Mouse (Mus musculus): Measurements from ENCODE around the gene Acbd3.
A peak's percentile ranks its signal among the peaks of the same experiment; 100 is the strongest.

Gene Acbd3

GRCm38 (mm10) chr1:180791821-180792480, 66.1 kb downstream of the Acbd3 start:
- DNase-seq, result no peak

GRCm38 (mm10) chr1:180792814-180793213, 67.0 kb downstream of the Acbd3 start:
- no peak for DNase-seq

GRCm38 (mm10) chr1:180793445-180794117, 67.7 kb downstream of the Acbd3 start:
- DNase-seq, result peak; percentile 51

- peak; percentile 30 for DNase-seq
These were observed 68.3 kb downstream of the Acbd3 start for GRCm38 (mm10) chr1:180794170-180794569.

DNA sequence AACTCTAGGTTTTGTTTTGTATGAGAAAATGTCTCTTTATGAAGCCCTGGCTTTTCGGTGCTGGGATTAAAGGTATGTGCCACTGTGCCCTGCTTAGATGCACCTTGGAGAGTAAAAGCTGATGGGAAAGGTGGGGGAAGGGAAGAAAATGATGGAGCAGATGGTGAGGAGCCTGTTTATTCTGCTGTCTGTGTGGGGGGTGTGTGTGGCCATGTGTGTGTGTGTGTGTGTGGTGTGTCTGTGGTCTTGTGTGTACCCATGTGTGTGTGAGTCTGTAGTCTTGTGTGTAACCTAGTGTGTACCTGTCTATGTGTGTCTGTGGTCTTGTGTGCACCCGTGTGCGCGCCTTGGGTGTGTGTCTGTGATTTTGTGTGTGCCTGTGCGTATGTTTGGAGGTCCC, 72.8 kb downstream of the Acbd3 start:
- no peak for DNase-seq

DNA sequence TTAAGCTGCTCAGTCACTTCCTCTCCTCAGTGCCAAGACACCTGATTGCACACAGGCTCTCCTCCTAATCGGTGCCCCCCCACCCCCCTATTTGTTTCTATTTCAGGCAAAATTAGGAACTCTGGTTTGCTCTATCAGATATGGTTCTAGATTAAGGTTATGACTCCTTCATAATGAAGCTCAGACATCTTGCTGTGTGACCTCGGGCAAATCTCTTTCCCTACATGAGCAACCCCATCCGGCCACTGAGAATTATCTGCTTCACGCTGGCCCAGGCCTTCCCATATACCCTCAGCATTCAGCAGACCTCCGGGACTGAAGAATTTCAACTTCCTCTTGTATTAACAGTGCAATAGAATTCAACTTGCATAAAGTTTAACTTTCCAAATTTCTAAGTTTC, 73.4 kb downstream of the Acbd3 start:
- DNase-seq, result no peak

DNA sequence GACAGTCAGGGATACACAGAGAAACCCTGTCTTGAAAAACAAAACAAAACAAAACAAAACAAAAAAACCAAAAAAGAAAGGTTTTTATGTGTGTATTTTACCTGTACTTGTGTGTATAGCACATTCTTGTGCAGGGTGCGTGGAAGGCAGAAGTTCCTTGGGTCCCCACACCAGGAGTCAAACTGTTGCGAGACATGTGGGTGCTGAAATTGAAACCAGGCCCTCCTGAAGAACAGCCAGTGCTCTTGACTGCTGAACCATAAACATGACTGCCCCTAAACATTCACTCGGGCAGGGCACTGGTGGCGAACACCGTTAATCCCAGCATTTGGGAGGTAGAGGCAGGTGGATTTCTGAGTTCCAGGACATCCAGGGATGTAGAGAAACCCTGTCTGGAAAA, 74.2 kb downstream of the Acbd3 start:
- no peak for DNase-seq

DNA sequence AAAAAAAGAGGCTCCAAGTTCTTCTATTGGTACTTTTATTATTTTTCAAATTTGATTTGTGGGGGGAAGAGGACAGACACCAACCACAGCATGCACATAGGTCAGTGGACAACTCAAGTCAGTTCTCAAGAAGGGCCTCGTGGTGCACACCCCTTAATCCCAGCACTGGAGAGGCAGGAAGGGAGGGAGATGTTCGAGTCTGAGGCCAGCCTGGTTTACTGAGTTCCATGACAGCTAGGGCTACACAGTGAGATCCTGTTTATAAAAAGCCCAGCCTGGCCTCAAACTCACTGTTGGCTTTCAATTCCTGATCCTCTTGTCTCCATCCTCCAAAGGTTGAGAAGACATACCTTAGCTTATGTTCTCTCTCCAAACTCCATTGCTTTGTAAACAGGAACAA, 75.0 kb downstream of the Acbd3 start:
- no peak for DNase-seq

DNA sequence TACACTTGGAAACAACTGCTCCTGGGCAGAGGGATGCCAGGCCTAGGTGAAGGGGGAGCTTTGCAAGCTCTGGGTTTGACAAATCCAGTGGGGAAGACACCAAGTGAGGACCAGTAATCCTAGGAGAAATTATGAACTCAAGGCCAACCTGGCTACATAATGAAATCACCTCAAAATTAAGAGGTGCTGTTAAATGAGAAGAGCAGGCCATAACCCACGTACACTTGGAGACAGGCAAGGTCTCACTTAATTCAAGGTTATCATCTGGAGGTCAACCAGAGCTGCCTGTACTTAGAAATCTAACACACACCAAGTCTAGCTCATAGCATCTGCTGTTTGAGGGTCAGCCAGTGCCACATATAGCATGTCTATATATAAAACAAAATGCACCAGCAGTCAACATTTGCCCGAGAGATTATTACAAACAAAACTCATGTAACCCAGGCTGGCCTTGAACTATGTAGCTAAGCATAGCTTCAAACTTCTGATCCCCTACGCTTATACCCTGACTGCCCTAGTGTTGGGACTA, 75.7 kb downstream of the Acbd3 start:
- DNase-seq, result no peak
